ENCODE assay signal across 9 mouse cellular contexts in the genomic region with DNA sequence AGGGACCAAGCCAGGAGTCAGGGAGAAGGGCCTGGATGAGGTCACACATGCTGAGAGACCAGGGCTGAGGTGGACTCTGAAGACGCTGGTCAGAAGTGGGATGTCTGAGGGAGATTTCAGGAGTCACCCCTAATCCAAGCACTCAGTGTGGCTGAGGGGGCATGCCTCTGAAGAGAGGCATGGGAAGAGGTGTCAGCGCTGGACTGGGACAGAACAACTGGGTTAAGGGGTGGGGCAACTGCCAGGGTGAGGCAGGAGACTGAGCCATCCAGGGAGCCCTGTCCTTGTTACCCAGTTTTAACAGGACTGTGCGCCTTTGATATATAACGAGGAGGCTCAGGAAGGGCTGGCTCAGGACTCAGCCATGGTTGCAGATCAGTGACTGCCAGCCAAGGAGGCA. TPM values are rescaled to one million over a fixed set of nuclear protein-coding genes. Genes with fewer than 3 reads are reported as not detected.
A peak's percentile ranks its signal among the peaks of the same experiment; 100 is the strongest.
DNase-seq lines count a peak whose midpoint lies in the region; ATAC-seq and TF ChIP-seq lines count a peak whose summit lies in the region.
"Had no signal": no experiment of that assay in that cellular context is flagged by ENCODE, and none has a peak within 500 bp of the region (broad histone marks: within the 10 kb centered on the region; RNA-seq: fewer than 3 reads in every experiment).

No protein-coding gene starts in this region.

- no peak overlapping the region for H3K9ac ChIP-seq in heart, embryonic 15.5 days
- H3K9ac ChIP-seq in heart, embryonic 11.5 days (ENCODE audit: low read depth, low read length) = no peak overlapping the region
- H3K9ac ChIP-seq in lung, embryonic 15.5 days = peak overlapping the region; percentile 5; the same call in 1 of the 2 replicates
- H3K9ac ChIP-seq in stomach, postnatal 0 days (ENCODE audit: low read length) = no peak overlapping the region

- no peak for ATAC-seq in heart, embryonic 15.5 days (replicated peaks; ENCODE audit: insufficient number of reproducible peaks, insufficient read depth, low FRiP score, low read depth)
- ATAC-seq in heart, embryonic 11.5 days (replicated peaks; ENCODE audit: insufficient number of reproducible peaks, low FRiP score, low TSS enrichment) = no peak
- ATAC-seq in lung, embryonic 15.5 days (ENCODE audit: borderline replicate concordance, extremely low read depth, low FRiP score, low TSS enrichment) = no peak
- ATAC-seq in stomach, postnatal 0 days (ENCODE audit: low FRiP score, low TSS enrichment) = no peak
- ATAC-seq: midbrain, embryonic 16.5 days had no signal

- no peaks in the 10 kb centered on the region for H3K27me3 ChIP-seq in heart, embryonic 15.5 days
- H3K27me3 ChIP-seq in heart, embryonic 11.5 days (ENCODE audit: control insufficient read depth, insufficient read depth, low read length) = no peaks in the 10 kb centered on the region
- 0 out of 2 replicates have a peak, but pooled peaks cover 5% of the 10 kb centered on the region for H3K27me3 ChIP-seq in lung, embryonic 15.5 days
- no peaks in the 10 kb centered on the region for H3K27me3 ChIP-seq in stomach, postnatal 0 days (ENCODE audit: control insufficient read depth, insufficient read depth, low read length)

- no peaks in the 10 kb centered on the region for H3K9me3 ChIP-seq in heart, embryonic 15.5 days (replicated peaks)
- no peaks in the 10 kb centered on the region for H3K9me3 ChIP-seq in heart, embryonic 11.5 days (replicated peaks; ENCODE audit: control insufficient read depth, low read length)
- no peaks in the 10 kb centered on the region for H3K9me3 ChIP-seq in lung, embryonic 15.5 days
- no peaks in the 10 kb centered on the region for H3K9me3 ChIP-seq in stomach, postnatal 0 days (ENCODE audit: control insufficient read depth, low read length)

- intact Hi-C loops in gastrocnemius, postnatal 36 days (cut with DNase I) = no loop called here

- WGBS in heart, embryonic 15.5 days = 47% methylated on average over 4 of the region's 4 CpGs
- WGBS in heart, embryonic 11.5 days (ENCODE audit: insufficient replicate concordance) = 60% methylated on average over 4 of the region's 4 CpGs
- 60% methylated on average over 4 of the region's 4 CpGs for WGBS in lung, embryonic 15.5 days
- WGBS in stomach, postnatal 0 days = 67% methylated on average over 4 of the region's 4 CpGs

- H3K4me3 ChIP-seq in heart, embryonic 15.5 days = no peak overlapping the region
- H3K4me3 ChIP-seq in heart, embryonic 11.5 days (ENCODE audit: low read depth, low read length) = no peak overlapping the region
- H3K4me3 ChIP-seq in lung, embryonic 15.5 days = no peak overlapping the region
- H3K4me3 ChIP-seq in stomach, postnatal 0 days (ENCODE audit: low read depth, low read length) = no peak overlapping the region

- no peak overlapping the region for H3K4me2 ChIP-seq in heart, embryonic 15.5 days
- H3K4me2 ChIP-seq in heart, embryonic 11.5 days = no peak overlapping the region
- no peak overlapping the region; the same call in 1 of the 2 replicates for H3K4me2 ChIP-seq in lung, embryonic 15.5 days
- H3K4me2 ChIP-seq in stomach, postnatal 0 days (replicated peaks; ENCODE audit: low read depth) = no peak overlapping the region

- DNase-seq in adrenal gland, adult (ENCODE audit: inconsistent age in 2 of 2, low spot score in 1 of 2) = peak; percentile 50 to 73
- no peak for DNase-seq in adrenal gland, postnatal 4 days (ENCODE audit: low spot score in 2 of 2)
- DNase-seq in lung, adult 18-20 months = no peak
- DNase-seq in stomach, postnatal 0 days (ENCODE audit: low spot score) = no peak
- DNase-seq in gastrocnemius, postnatal 36 days = no peak

- peak overlapping the region; percentile 61 for H3K27ac ChIP-seq in heart, embryonic 15.5 days
- no peak overlapping the region for H3K27ac ChIP-seq in heart, embryonic 11.5 days (ENCODE audit: low read depth, low read length)
- peak overlapping the region; percentile 93 for H3K27ac ChIP-seq in lung, embryonic 15.5 days
- H3K27ac ChIP-seq in stomach, postnatal 0 days (replicated peaks) = peak overlapping the region; percentile 40

- TF ChIP-seq CTCF in stomach, postnatal 0 days (IDR thresholded peaks at IDR 0.05; ENCODE audit: low read depth) = no peak

- peaks cover 16% of the 10 kb centered on the region for H3K4me1 ChIP-seq in heart, embryonic 15.5 days (replicated peaks)
- H3K4me1 ChIP-seq in heart, embryonic 11.5 days (ENCODE audit: control insufficient read depth, insufficient read depth, low read length) = peaks cover 14% of the 10 kb centered on the region
- H3K4me1 ChIP-seq in lung, embryonic 15.5 days = peaks cover 23% of the 10 kb centered on the region
- H3K4me1 ChIP-seq in stomach, postnatal 0 days (replicated peaks; ENCODE audit: control insufficient read depth, insufficient read depth) = no peaks in the 10 kb centered on the region

- peaks cover 22% of the 10 kb centered on the region; the same call in 1 of the 2 replicates for H3K36me3 ChIP-seq in heart, embryonic 15.5 days
- peaks cover 11% of the 10 kb centered on the region for H3K36me3 ChIP-seq in heart, embryonic 11.5 days (ENCODE audit: control insufficient read depth, insufficient read depth, low read length)
- H3K36me3 ChIP-seq in lung, embryonic 15.5 days = peaks cover 17% of the 10 kb centered on the region
- peaks cover 18% of the 10 kb centered on the region for H3K36me3 ChIP-seq in stomach, postnatal 0 days (ENCODE audit: control insufficient read depth, insufficient read depth, low read length)

- TF ChIP-seq EP300 in stomach, postnatal 0 days (optimal IDR thresholded peaks at IDR 0.05) = no peak

RNA-seq across cellular contexts. Expression of a gene that starts 51.2 kb away (rescaled TPM):
- 10 to 100 TPM; 13.9 to 18.0 TPM for total RNA-seq in adrenal gland, postnatal 4 days (2021)
- 13.0 and 15.3 TPM in 2 replicates for polyA plus RNA-seq in heart, embryonic 15.5 days (2015; fragmentation: Nextera tagmentation; extraction: Ambion mirVana)
- polyA plus RNA-seq in heart, embryonic 11.5 days (2014; fragmentation: Nextera tagmentation; extraction: Ambion mirVana) = 27.7 and 28.2 TPM in 2 replicates
- 28.0 and 29.6 TPM in 2 replicates for polyA plus RNA-seq in lung, embryonic 15.5 days (2015; fragmentation: Nextera tagmentation; extraction: Ambion mirVana)
- polyA plus RNA-seq in stomach, postnatal 0 days (2015; fragmentation: Nextera tagmentation; extraction: Ambion mirVana) = 3.2 TPM in 2 replicates
- 1 to 10 TPM in 1 of 2 experiments, under 1 TPM in 1; 0.64 to 1.1 TPM for total RNA-seq in gastrocnemius, postnatal 36 days (2021)

Comparison
In these comparisons a context has a peak if more than half of its experiments do, and no peak if none do; other contexts are left out.
1. DNase-seq: peak in adrenal gland, adult (2 of 2); none in adrenal gland, postnatal 4 days (0 of 2), lung, adult 18-20 months (0 of 2), stomach, postnatal 0 days (single experiment) and gastrocnemius, postnatal 36 days (0 of 2).